Comparison of ENCODE assay signal across 9 mouse cellular contexts in the genomic region with DNA sequence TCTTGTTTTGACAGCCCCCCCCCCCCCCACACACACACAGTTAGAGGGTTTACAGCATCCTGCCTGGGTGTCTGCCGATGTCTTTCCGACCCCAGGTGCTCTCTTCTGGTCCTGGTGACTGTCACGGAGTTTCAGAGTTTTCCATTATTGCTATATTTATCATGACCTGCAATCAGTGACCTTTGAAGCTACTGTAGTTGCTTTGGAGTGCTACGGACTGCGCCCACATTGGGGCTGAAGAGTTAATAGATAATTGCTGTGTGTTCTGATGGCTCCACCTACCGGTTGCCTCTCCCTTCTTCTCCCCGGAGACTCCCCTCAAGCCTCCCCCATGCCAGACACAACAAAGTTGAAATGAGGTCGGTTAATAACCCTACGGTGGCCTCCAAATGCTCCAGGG. TPM values are rescaled to one million over a fixed set of nuclear protein-coding genes. Genes with fewer than 3 reads are reported as not detected.
DNase-seq lines count a peak whose midpoint lies in the region; ATAC-seq lines count a peak whose summit lies in the region.
"Had no signal": no experiment of that assay in that cellular context is flagged by ENCODE, and none has a peak within 500 bp of the region (broad histone marks: within the 10 kb centered on the region; RNA-seq: fewer than 3 reads in every experiment).

No protein-coding gene starts in this region.

- peaks cover 17% of the 10 kb centered on the region; the same call in 1 of the 2 replicates for H3K4me1 ChIP-seq in forebrain, embryonic 12.5 days
- no peaks in the 10 kb centered on the region for H3K4me1 ChIP-seq in forebrain, embryonic 15.5 days
- peaks cover 15% of the 10 kb centered on the region for H3K4me1 ChIP-seq in embryonic facial prominence, embryonic 14.5 days (ENCODE audit: control insufficient read depth, insufficient read depth, low read length)
- H3K4me1 ChIP-seq in liver, embryonic 13.5 days (replicated peaks), result peaks cover 8% of the 10 kb centered on the region; the same call in 1 of the 2 replicates
- no peaks in the 10 kb centered on the region; the same call in none of the 2 replicates for H3K4me1 ChIP-seq in neural tube, embryonic 13.5 days (replicated peaks)

- no peaks in the 10 kb centered on the region; the same call in 1 of the 2 replicates for H3K27me3 ChIP-seq in forebrain, embryonic 12.5 days
- H3K27me3 ChIP-seq in forebrain, embryonic 15.5 days, result no peaks in the 10 kb centered on the region
- no peaks in the 10 kb centered on the region for H3K27me3 ChIP-seq in embryonic facial prominence, embryonic 14.5 days (replicated peaks; ENCODE audit: control insufficient read depth, insufficient read depth, low read length)
- H3K27me3 ChIP-seq in liver, embryonic 13.5 days, result peaks cover 12% of the 10 kb centered on the region; the same call in 1 of the 2 replicates
- H3K27me3 ChIP-seq in neural tube, embryonic 13.5 days, result no peaks in the 10 kb centered on the region

- H3K4me2 ChIP-seq in forebrain, embryonic 12.5 days, result no peak overlapping the region; the same call in 1 of the 2 replicates
- H3K4me2 ChIP-seq in forebrain, embryonic 15.5 days (replicated peaks), result no peak overlapping the region
- peak overlapping the region; percentile 33; the same call in 1 of the 2 replicates for H3K4me2 ChIP-seq in embryonic facial prominence, embryonic 14.5 days (ENCODE audit: low read depth, low read length)
- H3K4me2 ChIP-seq in liver, embryonic 13.5 days, result no peak overlapping the region; the same call in 1 of the 2 replicates
- 0 out of 2 replicates have a peak overlapping the region, but pooled peaks have one; percentile 14 for H3K4me2 ChIP-seq in neural tube, embryonic 13.5 days

- WGBS in forebrain, embryonic 12.5 days, result 16% methylated on average over 9 of the region's 9 CpGs
- WGBS in forebrain, embryonic 15.5 days, result 20% methylated on average over 9 of the region's 9 CpGs
- WGBS in embryonic facial prominence, embryonic 14.5 days, result 8% methylated on average over 9 of the region's 9 CpGs
- 9% methylated on average over 9 of the region's 9 CpGs for WGBS in liver, embryonic 13.5 days (ENCODE audit: insufficient replicate concordance)
- WGBS in neural tube, embryonic 13.5 days, result 11% methylated on average over 9 of the region's 9 CpGs

- no peaks in the 10 kb centered on the region for H3K9me3 ChIP-seq in forebrain, embryonic 12.5 days
- no peaks in the 10 kb centered on the region for H3K9me3 ChIP-seq in forebrain, embryonic 15.5 days
- no peaks in the 10 kb centered on the region for H3K9me3 ChIP-seq in embryonic facial prominence, embryonic 14.5 days (ENCODE audit: control insufficient read depth, low read length)
- H3K9me3 ChIP-seq in liver, embryonic 13.5 days (replicated peaks), result no peaks in the 10 kb centered on the region
- no peaks in the 10 kb centered on the region for H3K9me3 ChIP-seq in neural tube, embryonic 13.5 days

- no peak overlapping the region for H3K9ac ChIP-seq in forebrain, embryonic 12.5 days
- no peak overlapping the region for H3K9ac ChIP-seq in forebrain, embryonic 15.5 days (replicated peaks)
- H3K9ac ChIP-seq in embryonic facial prominence, embryonic 14.5 days (ENCODE audit: low read depth, low read length), result no peak overlapping the region
- no peak overlapping the region for H3K9ac ChIP-seq in liver, embryonic 13.5 days
- H3K9ac ChIP-seq in neural tube, embryonic 13.5 days, result no peak overlapping the region

- peak; percentile 52 for DNase-seq in adrenal gland, adult 2 months
- DNase-seq in embryonic facial prominence, embryonic 14.5 days (ENCODE audit: low spot score), result peak; percentile 81
- peak; percentile 66 for DNase-seq in induced T-regulatory cell, adult 2 months (ENCODE audit: low read depth)
- no peak for DNase-seq in liver, embryonic 13.5 days
- no peak for DNase-seq in spleen, postnatal 14 days (ENCODE audit: low spot score in 2 of 2)

- ATAC-seq in forebrain, embryonic 12.5 days (ENCODE audit: low FRiP score), result peak; percentile 27; the same call in 1 of the 2 replicates
- no peak for ATAC-seq in forebrain, embryonic 15.5 days (replicated peaks)
- peak; percentile 65; the same call in 1 of the 2 replicates for ATAC-seq in embryonic facial prominence, embryonic 14.5 days (ENCODE audit: low read depth)
- ATAC-seq in liver, embryonic 13.5 days (ENCODE audit: low read depth), result peak; percentile 55; the same call in 1 of the 2 replicates
- ATAC-seq in neural tube, embryonic 13.5 days (ENCODE audit: low read depth), result no peak

- H3K4me3 ChIP-seq in forebrain, embryonic 12.5 days (replicated peaks), result no peak overlapping the region
- no peak overlapping the region for H3K4me3 ChIP-seq in forebrain, embryonic 15.5 days
- no peak overlapping the region for H3K4me3 ChIP-seq in embryonic facial prominence, embryonic 14.5 days (ENCODE audit: low read depth, low read length)
- H3K4me3 ChIP-seq in liver, embryonic 13.5 days (replicated peaks), result no peak overlapping the region
- H3K4me3 ChIP-seq in neural tube, embryonic 13.5 days, result no peak overlapping the region

- H3K27ac ChIP-seq in forebrain, embryonic 12.5 days, result no peak overlapping the region
- no peak overlapping the region for H3K27ac ChIP-seq in forebrain, embryonic 15.5 days (replicated peaks)
- no peak overlapping the region for H3K27ac ChIP-seq in embryonic facial prominence, embryonic 14.5 days (replicated peaks; ENCODE audit: low read depth, low read length)
- H3K27ac ChIP-seq in liver, embryonic 13.5 days, result no peak overlapping the region
- H3K27ac ChIP-seq in neural tube, embryonic 13.5 days (replicated peaks), result no peak overlapping the region

- H3K36me3 ChIP-seq in forebrain, embryonic 12.5 days (replicated peaks), result no peaks in the 10 kb centered on the region
- H3K36me3 ChIP-seq in forebrain, embryonic 15.5 days, result no peaks in the 10 kb centered on the region
- H3K36me3 ChIP-seq in embryonic facial prominence, embryonic 14.5 days (ENCODE audit: control insufficient read depth, insufficient read depth, low read length), result no peaks in the 10 kb centered on the region
- no peaks in the 10 kb centered on the region for H3K36me3 ChIP-seq in liver, embryonic 13.5 days
- no peaks in the 10 kb centered on the region for H3K36me3 ChIP-seq in neural tube, embryonic 13.5 days

RNA-seq across cellular contexts. Expression of a gene that starts 12.5 kb away (rescaled TPM):
- not detected in 2 replicates for polyA plus RNA-seq in forebrain, embryonic 12.5 days (2016; fragmentation: Nextera tagmentation; extraction: Ambion mirVana)
- polyA plus RNA-seq in forebrain, embryonic 15.5 days (2015; fragmentation: Nextera tagmentation; extraction: Ambion mirVana), result not detected in 2 replicates
- not detected for total RNA-seq in adrenal gland, adult 2 months (2021)
- not detected in 2 replicates for polyA plus RNA-seq in adrenal gland, adult 2 months (2012; rRNA removed)
- polyA plus RNA-seq in embryonic facial prominence, embryonic 14.5 days (2014; fragmentation: Nextera tagmentation; extraction: Ambion mirVana), result 0.51 and 0.85 TPM in 2 replicates
- polyA plus RNA-seq in liver, embryonic 13.5 days (2015; fragmentation: Nextera tagmentation; extraction: Ambion mirVana), result not detected in 2 replicates
- 0.23 and 0.29 TPM in 2 replicates for polyA plus RNA-seq in neural tube, embryonic 13.5 days (2015; fragmentation: Nextera tagmentation; extraction: Ambion mirVana)
- polyA plus RNA-seq: large intestine, adult 2 months had no signal

RNA-seq across cellular contexts. Expression of a gene that starts 24.8 kb away (rescaled TPM):
- 0.27 TPM in 1 of 2 replicates, not detected in the other for polyA plus RNA-seq in forebrain, embryonic 12.5 days (2016; fragmentation: Nextera tagmentation; extraction: Ambion mirVana)
- polyA plus RNA-seq in forebrain, embryonic 15.5 days (2015; fragmentation: Nextera tagmentation; extraction: Ambion mirVana), result 0.15 TPM in 1 of 2 replicates, not detected in the other
- total RNA-seq in adrenal gland, adult 2 months (2021), result under 1 TPM; 0.31 to 0.40 TPM
- polyA plus RNA-seq in adrenal gland, adult 2 months (2012; rRNA removed), result 0.10 and 0.55 TPM in 2 replicates
- 0.22 and 0.24 TPM in 2 replicates for polyA plus RNA-seq in embryonic facial prominence, embryonic 14.5 days (2014; fragmentation: Nextera tagmentation; extraction: Ambion mirVana)
- polyA plus RNA-seq in liver, embryonic 13.5 days (2015; fragmentation: Nextera tagmentation; extraction: Ambion mirVana), result 0.08 TPM in 1 of 2 replicates, not detected in the other
- not detected in 2 replicates for polyA plus RNA-seq in neural tube, embryonic 13.5 days (2015; fragmentation: Nextera tagmentation; extraction: Ambion mirVana)
- polyA plus RNA-seq: large intestine, adult 2 months had no signal

RNA-seq across cellular contexts. Expression of a gene that starts 39.4 kb away (rescaled TPM):
- polyA plus RNA-seq in forebrain, embryonic 12.5 days (2016; fragmentation: Nextera tagmentation; extraction: Ambion mirVana), result 13.6 and 17.4 TPM in 2 replicates
- 9.3 and 11.7 TPM in 2 replicates for polyA plus RNA-seq in forebrain, embryonic 15.5 days (2015; fragmentation: Nextera tagmentation; extraction: Ambion mirVana)
- 10 to 100 TPM; 11.5 to 19.0 TPM for total RNA-seq in adrenal gland, adult 2 months (2021)
- 51.7 and 60.4 TPM in 2 replicates for polyA plus RNA-seq in adrenal gland, adult 2 months (2012; rRNA removed)
- polyA plus RNA-seq in embryonic facial prominence, embryonic 14.5 days (2014; fragmentation: Nextera tagmentation; extraction: Ambion mirVana), result 22.5 and 29.1 TPM in 2 replicates
- 2.4 and 2.9 TPM in 2 replicates for polyA plus RNA-seq in liver, embryonic 13.5 days (2015; fragmentation: Nextera tagmentation; extraction: Ambion mirVana)
- polyA plus RNA-seq in neural tube, embryonic 13.5 days (2015; fragmentation: Nextera tagmentation; extraction: Ambion mirVana), result 16.0 and 16.1 TPM in 2 replicates

Comparison
In these comparisons a context has a peak if more than half of its experiments do, and no peak if none do; other contexts are left out.
1. ATAC-seq: peak in forebrain, embryonic 12.5 days (single experiment), embryonic facial prominence, embryonic 14.5 days (single experiment) and liver, embryonic 13.5 days (single experiment); none in forebrain, embryonic 15.5 days (single experiment) and neural tube, embryonic 13.5 days (single experiment).
2. H3K4me2 ChIP-seq: peak in embryonic facial prominence, embryonic 14.5 days (single experiment) and neural tube, embryonic 13.5 days (single experiment); none in forebrain, embryonic 12.5 days (single experiment), forebrain, embryonic 15.5 days (single experiment) and liver, embryonic 13.5 days (single experiment).
3. DNase-seq: peak in adrenal gland, adult 2 months (single experiment), embryonic facial prominence, embryonic 14.5 days (single experiment) and induced T-regulatory cell, adult 2 months (single experiment); none in liver, embryonic 13.5 days (single experiment) and spleen, postnatal 14 days (0 of 2).